Mouse (Mus musculus) right cerebral cortex, postnatal 25 days (tissue): Measurements from ENCODE around the gene Adgrd1.

ENCODE experiments used
- DNase-seq: peaks from one replicate; pipeline ENCODE4 v3.0.0; 2022

Gene Adgrd1

DNA sequence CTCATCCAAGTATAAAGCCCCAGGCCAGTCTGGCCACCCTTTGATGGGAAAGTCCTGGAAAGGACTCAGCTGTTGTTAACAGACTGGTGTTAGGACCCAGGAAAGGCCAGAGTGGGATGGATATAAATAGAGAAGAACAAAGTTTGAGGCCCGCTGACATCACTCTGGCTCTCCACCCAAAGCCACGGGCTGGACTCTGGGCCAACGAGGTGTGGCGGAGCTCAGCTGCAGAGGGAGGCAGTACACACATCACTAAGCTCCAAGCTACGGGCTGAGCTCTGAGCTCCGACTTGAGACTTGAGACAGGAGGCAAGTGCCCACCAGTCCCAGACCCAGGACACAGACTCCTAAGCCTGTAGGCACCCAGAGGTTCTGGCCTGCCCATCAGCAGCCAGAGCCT lies at the start of gene Adgrd1:
Adgrd1 (plus strand) TSS at position 240 of the 400 bp plus-strand sequence.
- no peak for DNase-seq

DNA sequence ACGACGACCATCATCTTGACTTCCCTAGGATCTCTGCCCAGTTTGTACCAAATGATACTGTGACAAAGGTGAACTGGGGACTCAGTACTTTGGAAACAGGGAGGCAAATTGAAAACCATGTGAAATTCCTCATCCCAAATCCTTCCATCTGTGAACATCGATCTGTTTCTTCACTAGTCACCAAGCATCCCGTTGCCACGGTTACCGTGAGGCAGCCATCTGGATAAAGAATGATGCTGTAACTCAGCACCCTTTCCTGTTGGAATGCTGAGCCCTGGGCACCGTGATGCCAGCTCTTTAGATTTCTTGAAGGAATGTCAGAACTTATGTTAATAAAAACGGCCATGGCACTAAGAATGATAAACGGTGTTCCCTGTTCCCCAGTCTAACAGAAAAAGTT lies 47.2 kb upstream of the Adgrd1 start:
- DNase-seq: peak; percentile 72

DNA sequence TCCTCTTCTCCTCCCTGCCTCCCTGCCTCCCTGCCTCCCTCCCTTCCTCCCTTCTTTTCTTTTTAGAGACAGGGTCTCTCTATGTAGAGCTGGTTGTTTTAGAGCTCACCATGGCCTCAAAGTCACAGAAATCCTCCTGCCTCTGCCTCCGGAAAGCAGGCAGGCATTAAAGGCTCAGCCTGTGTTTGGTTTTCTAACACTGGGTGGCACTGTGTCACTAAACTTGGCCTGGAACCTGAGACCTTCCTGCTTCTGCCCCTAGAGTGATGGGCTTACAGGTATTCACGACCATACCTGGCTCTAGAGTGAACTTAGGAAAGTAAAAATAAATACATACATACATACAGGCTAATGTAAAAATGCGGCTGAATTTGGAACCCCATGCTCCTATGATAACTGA lies 44.6 kb upstream of the Adgrd1 start:
- no peak for DNase-seq

GRCm38 (mm10) chr5:129052636-129053355 lies 43.8 kb upstream of the Adgrd1 start:
- DNase-seq: no peak

DNA sequence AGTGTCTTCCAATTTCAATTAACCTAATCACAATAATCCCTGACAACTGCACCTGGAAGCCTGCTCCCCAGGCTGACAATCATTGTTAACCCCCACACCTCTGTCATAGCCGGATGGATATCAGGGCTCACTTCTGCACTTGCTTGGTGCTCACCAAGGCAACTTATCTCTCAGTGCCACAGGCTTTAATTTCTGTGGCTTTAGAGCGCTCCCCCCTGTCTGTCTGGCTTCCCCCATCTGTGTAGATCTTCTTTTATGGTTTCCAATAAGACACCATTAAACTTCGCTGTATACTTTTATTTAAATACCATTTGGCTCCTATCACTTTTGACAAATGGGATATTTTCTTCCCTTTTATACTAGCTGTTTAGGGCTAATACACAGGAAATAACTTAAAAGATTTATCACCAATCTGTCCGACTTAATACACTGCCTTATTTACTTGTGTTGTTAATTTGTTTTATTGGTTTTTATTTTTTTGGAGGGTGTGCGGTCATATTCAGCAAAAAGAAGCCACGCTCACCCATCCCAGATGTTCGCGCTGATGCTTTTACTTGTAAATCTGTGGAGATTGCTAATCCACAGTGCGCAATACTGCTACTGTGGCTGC lies 41.8 kb upstream of the Adgrd1 start:
- DNase-seq: no peak

DNA sequence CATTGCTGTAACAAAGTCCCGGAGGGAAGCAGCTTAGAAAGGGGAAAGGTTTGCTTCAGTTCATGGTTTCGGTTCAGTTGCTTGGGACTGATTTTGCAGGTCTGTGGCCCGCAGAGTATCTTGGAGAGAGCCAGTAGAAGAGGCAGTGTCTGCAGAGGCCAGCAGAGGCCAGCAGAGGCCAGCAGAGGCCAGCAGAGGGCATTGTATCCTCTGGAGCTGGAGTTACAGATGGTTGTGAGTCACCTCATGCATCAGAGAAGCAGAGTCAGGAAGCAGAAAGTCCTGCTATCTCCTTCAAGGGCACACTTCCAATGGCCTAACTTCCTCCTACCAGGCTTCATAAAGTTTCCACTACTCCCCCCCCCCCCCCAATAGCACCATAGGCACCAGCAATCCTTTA lies 37.4 kb upstream of the Adgrd1 start:
- DNase-seq: no peak

- DNase-seq: peak; percentile 76
Measured at GRCm38 (mm10) chr5:129061579-129061978, 35.0 kb upstream of the Adgrd1 start.

DNA sequence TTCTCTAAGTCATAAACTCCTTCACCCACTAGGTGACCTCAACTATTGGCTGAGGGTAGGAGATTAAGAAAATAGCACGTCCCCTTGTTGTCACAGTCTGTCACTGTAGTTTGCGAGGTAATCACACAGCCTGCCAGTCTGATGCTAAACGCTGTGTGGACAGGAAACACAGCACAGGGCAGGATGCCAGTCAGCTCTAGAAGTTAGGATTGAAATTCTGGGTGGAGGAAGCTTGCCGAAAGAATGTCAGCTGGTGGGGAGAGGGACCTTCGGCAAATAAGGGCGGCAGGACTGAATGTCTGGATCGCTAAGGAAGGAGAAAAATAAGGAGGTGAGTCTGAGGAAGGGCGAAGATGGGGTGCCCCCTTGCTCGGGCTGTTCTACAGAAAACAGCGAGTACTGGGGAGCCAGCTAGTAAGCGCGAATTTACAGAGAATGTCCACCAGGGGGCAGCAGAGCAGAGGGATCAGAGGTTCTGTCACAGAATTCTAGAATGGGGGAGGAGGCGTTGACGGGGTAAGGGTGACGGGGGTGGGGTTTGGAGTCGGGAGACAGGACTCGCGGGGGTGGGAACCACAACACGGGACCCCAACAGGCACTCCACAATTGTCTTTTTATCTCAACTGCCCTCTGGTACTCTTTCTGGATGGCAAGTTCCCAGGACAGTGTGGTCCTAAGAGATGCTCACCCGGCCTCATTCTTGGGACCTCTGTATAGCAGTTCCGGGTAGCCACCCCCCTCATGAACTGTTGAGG lies 33.3 kb upstream of the Adgrd1 start:
- peak; percentile 79 for DNase-seq

GRCm38 (mm10) chr5:129063792-129064087 lies 32.8 kb upstream of the Adgrd1 start:
- no peak for DNase-seq

DNA sequence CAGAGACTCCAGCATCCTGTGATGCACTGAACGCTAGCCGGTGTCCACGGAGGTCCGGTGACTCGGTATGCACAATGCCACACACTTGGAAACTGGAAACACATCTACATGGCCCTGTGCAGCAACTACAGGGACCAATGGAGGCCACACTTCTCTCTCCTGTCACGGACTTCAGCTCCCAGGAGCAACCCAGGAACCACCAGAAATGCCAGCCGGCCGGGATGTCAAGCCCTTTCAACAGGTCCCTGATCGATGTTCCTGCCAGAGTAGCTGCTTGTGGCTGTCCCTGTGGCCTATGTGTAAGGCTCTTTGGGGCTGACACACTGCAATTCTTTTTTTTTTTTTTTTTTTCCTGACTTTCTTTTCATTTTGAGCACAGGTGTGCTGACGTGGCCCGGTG lies 32.4 kb upstream of the Adgrd1 start:
- no peak for DNase-seq

GRCm38 (mm10) chr5:129065301-129065700 lies 31.2 kb upstream of the Adgrd1 start:
- DNase-seq: no peak

DNA sequence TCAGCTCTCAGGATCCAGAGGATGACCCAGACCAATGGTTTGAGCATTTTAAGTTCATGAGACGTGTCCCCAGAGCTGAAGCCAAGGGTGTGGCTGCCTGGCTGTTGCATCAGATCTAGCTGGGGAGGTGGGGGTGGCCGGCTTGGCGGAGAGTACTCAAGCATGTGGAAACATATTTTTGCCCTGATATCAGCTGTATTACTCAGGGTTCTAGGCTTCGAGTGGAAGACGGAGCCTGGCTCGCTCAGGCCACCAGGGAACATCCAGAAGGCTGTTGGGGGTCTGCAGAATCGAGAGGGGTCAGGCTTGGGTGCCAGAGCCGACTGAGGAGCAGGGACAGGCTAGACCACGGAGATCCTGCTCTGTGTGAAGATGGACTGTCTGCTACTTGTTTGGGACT lies 30.6 kb upstream of the Adgrd1 start:
- DNase-seq: no peak

DNA sequence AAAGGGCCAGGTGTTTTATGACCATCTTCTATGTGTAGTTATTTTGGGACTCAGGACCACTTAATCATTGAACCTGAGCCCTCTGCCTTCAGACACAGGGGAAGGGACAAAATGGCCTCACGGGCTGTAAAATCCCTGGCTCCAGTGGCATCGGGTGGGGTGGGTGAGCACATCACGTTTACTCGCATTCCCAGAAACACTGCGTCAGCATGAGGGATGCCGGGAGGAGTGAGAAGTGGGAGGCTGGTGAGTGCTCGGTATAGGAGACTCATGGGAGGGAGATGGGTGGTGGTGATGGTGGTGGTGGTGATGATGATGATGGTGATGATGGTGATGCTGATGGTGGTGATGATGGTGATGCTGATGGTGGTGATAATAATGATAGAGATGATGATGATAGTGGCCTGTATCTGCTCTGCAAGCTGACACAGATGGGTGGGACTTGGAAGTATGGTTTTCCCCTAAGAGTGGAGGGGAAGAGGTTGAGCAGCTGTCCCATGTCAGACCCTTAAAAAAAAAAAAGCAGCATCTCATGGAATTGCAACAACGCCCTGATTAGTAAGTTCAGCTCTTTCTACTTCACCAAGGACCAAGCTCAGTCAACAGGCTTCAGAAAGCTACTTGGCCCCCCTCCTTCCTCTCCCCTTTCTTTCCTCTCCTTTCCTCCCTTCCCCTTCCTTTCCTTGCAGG lies 29.9 kb upstream of the Adgrd1 start:
- DNase-seq: no peak

DNA sequence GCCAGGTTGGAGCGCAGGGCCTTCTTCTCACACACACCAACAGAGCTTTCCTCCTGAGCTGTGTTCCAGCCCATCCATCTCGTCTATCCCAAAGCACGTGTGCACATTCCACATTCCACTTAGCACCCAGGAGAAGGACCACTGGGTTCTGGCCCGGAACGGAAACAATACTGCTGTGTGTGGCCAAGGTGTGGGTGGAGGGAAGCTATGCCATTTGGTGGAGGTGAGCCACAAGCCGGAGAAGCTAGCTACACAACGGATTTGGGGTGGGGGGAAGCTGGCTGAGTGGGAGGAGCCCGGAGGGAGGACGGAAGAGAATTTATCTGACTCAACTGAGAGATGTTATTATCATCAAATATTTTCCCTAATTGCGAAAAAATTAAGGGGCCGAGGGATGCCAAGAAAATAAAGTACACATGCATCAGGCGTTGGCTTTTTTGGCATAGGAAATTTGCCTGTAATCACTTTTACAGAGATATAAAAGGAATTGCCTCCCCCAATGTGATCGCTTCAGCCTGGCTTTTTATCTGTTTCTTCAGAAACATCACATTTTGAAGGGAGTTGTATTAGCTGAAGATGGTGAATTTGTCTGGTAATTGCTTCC lies 29.2 kb upstream of the Adgrd1 start:
- peak; percentile 36 for DNase-seq

DNA sequence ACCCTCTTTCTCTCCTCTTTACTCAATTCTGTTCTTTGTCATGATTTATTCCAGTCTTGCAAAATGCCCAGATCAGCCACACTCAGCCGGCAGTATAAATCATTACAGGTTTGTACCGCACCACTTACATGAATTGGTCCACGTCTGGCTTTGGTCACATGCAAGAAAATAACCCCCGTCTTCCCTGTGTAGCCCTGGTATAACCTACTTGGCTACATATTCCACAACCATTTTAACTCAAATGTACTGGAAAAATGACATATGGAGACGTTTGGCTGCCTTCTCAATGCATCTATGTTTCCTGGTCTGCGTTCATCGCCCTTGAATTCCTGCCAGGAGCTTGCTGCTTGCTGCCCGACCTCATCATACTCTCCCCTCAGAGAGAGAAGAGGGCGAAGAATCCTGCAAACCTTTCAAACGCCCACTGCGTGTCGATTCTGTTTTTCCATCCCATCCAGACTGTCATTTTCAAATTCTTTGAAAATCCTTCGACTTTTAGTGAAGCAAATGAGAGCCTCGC lies 24.7 kb upstream of the Adgrd1 start:
- no peak for DNase-seq

DNA sequence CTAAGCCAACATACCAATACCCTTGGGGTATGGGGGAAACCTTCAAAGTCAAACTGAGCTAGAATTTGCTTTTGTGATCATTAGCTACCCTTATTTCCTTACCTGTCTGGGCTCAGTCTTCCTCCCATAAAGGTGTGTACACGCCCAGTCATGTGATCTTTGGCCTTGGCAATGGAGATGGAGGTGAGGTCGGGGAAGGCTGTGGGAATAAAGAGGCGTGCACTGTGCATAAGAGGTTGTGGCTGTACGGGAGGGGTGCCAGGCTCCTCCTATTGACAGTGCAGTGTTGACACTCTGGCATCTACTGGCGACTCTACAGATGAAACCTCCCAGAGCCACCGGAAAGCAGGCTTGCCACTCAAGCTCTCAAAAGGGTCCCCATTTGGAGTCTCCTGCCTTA lies 23.1 kb upstream of the Adgrd1 start:
- no peak for DNase-seq

GRCm38 (mm10) chr5:129076098-129076497 lies 20.5 kb upstream of the Adgrd1 start:
- DNase-seq: no peak

GRCm38 (mm10) chr5:129077240-129077639 lies 19.3 kb upstream of the Adgrd1 start:
- DNase-seq: no peak

- no peak for DNase-seq
Measured at GRCm38 (mm10) chr5:129081521-129081920, 15.0 kb upstream of the Adgrd1 start.

GRCm38 (mm10) chr5:129085153-129085552 lies 11.4 kb upstream of the Adgrd1 start:
- DNase-seq: no peak

GRCm38 (mm10) chr5:129092345-129093065 lies 4.0 kb upstream of the Adgrd1 start:
- DNase-seq: no peak

DNA sequence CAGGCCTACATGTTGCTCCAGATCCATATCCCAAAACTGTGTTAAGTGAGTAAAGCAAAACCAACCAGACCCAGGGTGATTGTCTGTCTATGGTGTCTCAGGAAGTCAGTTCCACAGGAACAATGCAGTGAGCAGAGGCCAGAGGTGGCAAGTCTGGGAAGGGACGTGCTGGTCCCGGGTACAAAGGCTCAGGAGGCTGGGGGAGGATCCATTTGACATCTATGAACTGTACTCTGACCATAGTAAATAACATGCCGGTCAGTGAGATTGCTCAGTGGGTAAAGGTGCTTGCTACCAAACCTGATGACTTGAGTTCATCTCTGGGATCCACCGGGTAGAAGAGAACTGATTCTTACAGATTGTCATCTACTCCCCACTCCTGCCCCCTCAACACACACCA lies 3.4 kb upstream of the Adgrd1 start:
- DNase-seq: no peak
